8 mouse cellular contexts compared by ENCODE assay signal in genomic region chr19:4214771-4215450, GRCm38 (mm10). TPM values are rescaled to one million over a fixed set of nuclear protein-coding genes. Genes with fewer than 3 reads are reported as not detected.
DNase-seq lines count a peak whose midpoint lies in the region; ATAC-seq and TF ChIP-seq lines count a peak whose summit lies in the region.

No protein-coding gene starts in this region.

- under 1% methylated on average over 36 of the region's 81 CpGs for WGBS in heart, embryonic 13.5 days
- WGBS in midbrain, embryonic 15.5 days, result 0% methylated on average over 55 of the region's 81 CpGs

- DNase-seq in gastrocnemius, adult 2 months, result peak; percentile 58
- no peak for DNase-seq in gastrocnemius, postnatal 14 days
- DNase-seq in adipocyte (ENCODE audit: low spot score), result peak; percentile 51
- peak; percentile 63 to 79 for DNase-seq in kidney, postnatal 4 days
- DNase-seq in left cerebral cortex, postnatal 10 days (ENCODE audit: extremely low spot score in 1 of 2, low spot score in 2 of 2), result no peak
- no peak for DNase-seq in urinary bladder, adult 18-20 months (ENCODE audit: low spot score in 2 of 2)

- no peaks in the 10 kb centered on the region for H3K9me3 ChIP-seq in heart, embryonic 13.5 days
- no peaks in the 10 kb centered on the region for H3K9me3 ChIP-seq in midbrain, embryonic 15.5 days

- peak overlapping the region; percentile 99 for H3K4me2 ChIP-seq in heart, embryonic 13.5 days
- H3K4me2 ChIP-seq in midbrain, embryonic 15.5 days, result peak overlapping the region; percentile 96

- peak overlapping the region; percentile 89 for H3K4me3 ChIP-seq in gastrocnemius, adult 2 months
- peak overlapping the region; percentile 74 for H3K4me3 ChIP-seq in heart, embryonic 13.5 days
- H3K4me3 ChIP-seq in midbrain, embryonic 15.5 days, result peak overlapping the region; percentile 48

- intact Hi-C loops in gastrocnemius, adult 2 months (cut with DNase I), result no loop called here
- intact Hi-C loops in gastrocnemius, postnatal 14 days (cut with DNase I; ENCODE audit: low total_unique reads), result no loop called here
- intact Hi-C loops in left cerebral cortex, postnatal 10 days (cut with DNase I), result no loop called here

- H3K36me3 ChIP-seq in heart, embryonic 13.5 days, result no peaks in the 10 kb centered on the region
- H3K36me3 ChIP-seq in midbrain, embryonic 15.5 days (replicated peaks), result no peaks in the 10 kb centered on the region

- ATAC-seq in heart, embryonic 13.5 days (ENCODE audit: extremely low read depth, insufficient number of reproducible peaks, low FRiP score, low TSS enrichment), result 0 out of 2 replicates have a peak, but pooled peaks have one; percentile 12
- ATAC-seq in midbrain, embryonic 15.5 days (replicated peaks), result peak; percentile 51; the same call in 1 of the 2 replicates

- peaks cover 92% of the 10 kb centered on the region for H3K27me3 ChIP-seq in heart, embryonic 13.5 days (replicated peaks)
- H3K27me3 ChIP-seq in midbrain, embryonic 15.5 days (replicated peaks), result peaks cover 45% of the 10 kb centered on the region

- peak overlapping the region; percentile 80 for H3K27ac ChIP-seq in gastrocnemius, adult 2 months
- H3K27ac ChIP-seq in heart, embryonic 13.5 days (replicated peaks), result peak overlapping the region; percentile 73
- no peak overlapping the region for H3K27ac ChIP-seq in midbrain, embryonic 15.5 days

- peaks cover 64% of the 10 kb centered on the region for H3K4me1 ChIP-seq in heart, embryonic 13.5 days
- H3K4me1 ChIP-seq in midbrain, embryonic 15.5 days, result peaks cover 24% of the 10 kb centered on the region

- peak overlapping the region; percentile 89 for H3K9ac ChIP-seq in heart, embryonic 13.5 days
- peak overlapping the region; percentile 42 for H3K9ac ChIP-seq in midbrain, embryonic 15.5 days

- TF ChIP-seq CTCF in gastrocnemius, adult 2 months (IDR thresholded peaks at IDR 0.05), result no peak

RNA-seq across cellular contexts. Expression of gene AC109138.7, which starts 0.8 kb away (rescaled TPM):
- total RNA-seq in gastrocnemius, adult 2 months (2021), result not detected
- not detected for total RNA-seq in gastrocnemius, postnatal 14 days (2021)
- polyA plus RNA-seq in heart, embryonic 13.5 days (2015; fragmentation: Nextera tagmentation; extraction: Ambion mirVana), result not detected in 2 replicates
- polyA plus RNA-seq in midbrain, embryonic 15.5 days (2015; fragmentation: Nextera tagmentation; extraction: Ambion mirVana), result not detected in 2 replicates
- total RNA-seq in left cerebral cortex, postnatal 10 days (2021), result not detected

RNA-seq across cellular contexts. Expression of gene Clcf1, which starts 0.9 kb away (rescaled TPM):
- total RNA-seq in gastrocnemius, adult 2 months (2021), result under 1 TPM; 0.38 to 0.89 TPM
- total RNA-seq in gastrocnemius, postnatal 14 days (2021), result 1 to 10 TPM in 1 of 2 experiments, under 1 TPM in 1; 0.58 to 1.2 TPM
- polyA plus RNA-seq in heart, embryonic 13.5 days (2015; fragmentation: Nextera tagmentation; extraction: Ambion mirVana), result 1.1 and 1.9 TPM in 2 replicates
- polyA plus RNA-seq in midbrain, embryonic 15.5 days (2015; fragmentation: Nextera tagmentation; extraction: Ambion mirVana), result 0.79 and 0.88 TPM in 2 replicates
- 1 to 10 TPM; 1.5 to 1.7 TPM for total RNA-seq in left cerebral cortex, postnatal 10 days (2021)

RNA-seq across cellular contexts. Expression of gene Rad9a, which starts 13.4 kb away (rescaled TPM):
- 1 to 10 TPM; 2.8 to 3.4 TPM for total RNA-seq in gastrocnemius, adult 2 months (2021)
- total RNA-seq in gastrocnemius, postnatal 14 days (2021), result 1 to 10 TPM; 3.1 to 3.4 TPM
- polyA plus RNA-seq in heart, embryonic 13.5 days (2015; fragmentation: Nextera tagmentation; extraction: Ambion mirVana), result 21.3 and 22.2 TPM in 2 replicates
- polyA plus RNA-seq in midbrain, embryonic 15.5 days (2015; fragmentation: Nextera tagmentation; extraction: Ambion mirVana), result 23.7 and 24.9 TPM in 2 replicates
- total RNA-seq in left cerebral cortex, postnatal 10 days (2021), result 1 to 10 TPM; 8.9 to 9.3 TPM

RNA-seq across cellular contexts. Expression of gene Pold4, which starts 16.8 kb away (rescaled TPM):
- total RNA-seq in gastrocnemius, adult 2 months (2021), result 10 to 100 TPM; 13.6 to 16.4 TPM
- 10 to 100 TPM; 21.4 to 22.7 TPM for total RNA-seq in gastrocnemius, postnatal 14 days (2021)
- polyA plus RNA-seq in heart, embryonic 13.5 days (2015; fragmentation: Nextera tagmentation; extraction: Ambion mirVana), result 19.9 and 23.5 TPM in 2 replicates
- polyA plus RNA-seq in midbrain, embryonic 15.5 days (2015; fragmentation: Nextera tagmentation; extraction: Ambion mirVana), result 20.4 and 20.6 TPM in 2 replicates
- 10 to 100 TPM; 12.8 to 16.2 TPM for total RNA-seq in left cerebral cortex, postnatal 10 days (2021)

RNA-seq across cellular contexts. Expression of gene Ppp1ca, which starts 23.0 kb away (rescaled TPM):
- total RNA-seq in gastrocnemius, adult 2 months (2021), result 100 to 1,000 TPM; 201 to 214 TPM
- total RNA-seq in gastrocnemius, postnatal 14 days (2021), result 100 to 1,000 TPM; 266 to 269 TPM
- polyA plus RNA-seq in heart, embryonic 13.5 days (2015; fragmentation: Nextera tagmentation; extraction: Ambion mirVana), result 642 and 729 TPM in 2 replicates
- 537 and 571 TPM in 2 replicates for polyA plus RNA-seq in midbrain, embryonic 15.5 days (2015; fragmentation: Nextera tagmentation; extraction: Ambion mirVana)
- 100 to 1,000 TPM; 331 to 336 TPM for total RNA-seq in left cerebral cortex, postnatal 10 days (2021)

Comparison
In these comparisons a context has a peak if more than half of its experiments do, and no peak if none do; other contexts are left out.
1. DNase-seq: peak in gastrocnemius, adult 2 months (single experiment), adipocyte (single experiment) and kidney, postnatal 4 days (2 of 2); none in gastrocnemius, postnatal 14 days (single experiment), left cerebral cortex, postnatal 10 days (0 of 2) and urinary bladder, adult 18-20 months (0 of 2).
2. Peak in every context shown above with its lines, with median percentiles within 50 percentile points of each other: H3K4me3 ChIP-seq.